Mouse (Mus musculus) kidney, embryonic 15.5 days (tissue): ENCODE measurements at regions not wholly inside any gene's neighbourhood (a gene's known extent, or its start where the extent isn't known, plus 50 kb on each side); places are given as distances from the start of the nearest gene placed in this dataset.

ENCODE experiments used
- ATAC-seq: fragments of 200-750 bp; cut with Nextera tagmentation; replicated peaks from 2 replicates; pipeline ENCODE4 v1.8.0; 2017; ENCODE audit warnings: moderate TSS enrichment; ENCODE audit not compliant: low FRiP score
- H3K27ac ChIP-seq: fragments of 300-500 bp; sonication (generic); 2 replicates; pipeline ENCODE4 v1.5.1; 2015; ENCODE audit warnings: mild to moderate bottlenecking, inconsistent platforms
- H3K27me3 ChIP-seq: fragments of 300-500 bp; sonication (generic); 2 replicates; pipeline ENCODE4 v1.6.1; 2015; ENCODE audit warnings: inconsistent platforms
- H3K36me3 ChIP-seq: fragments of 300-500 bp; sonication (generic); 2 replicates; pipeline ENCODE4 v1.6.1; 2015; ENCODE audit warnings: inconsistent platforms
- H3K4me1 ChIP-seq: fragments of 300-500 bp; sonication (generic); 2 replicates; pipeline ENCODE4 v1.6.1; 2015; ENCODE audit warnings: inconsistent platforms
- H3K4me2 ChIP-seq: fragments of 300-500 bp; sonication (generic); 2 replicates; pipeline ENCODE4 v1.6.1; 2015; ENCODE audit warnings: moderate library complexity, mild to moderate bottlenecking, inconsistent platforms
- H3K4me3 ChIP-seq: fragments of 300-500 bp; sonication (generic); replicated peaks from 2 replicates; pipeline ENCODE4 v1.5.1; 2015; ENCODE audit warnings: mild to moderate bottlenecking, inconsistent platforms
- H3K9ac ChIP-seq: fragments of 300-500 bp; sonication (generic); 2 replicates; pipeline ENCODE4 v1.6.1; 2015; ENCODE audit warnings: mild to moderate bottlenecking, inconsistent platforms
- H3K9me3 ChIP-seq: fragments of 300-500 bp; sonication (generic); replicated peaks from 2 replicates; pipeline ENCODE4 v1.6.1; 2016; ENCODE audit warnings: inconsistent platforms
- WGBS: fragments of 180-500 bp; shearing (Covaris S2); methylation state at CpG from one replicate; pipeline ENCODE4 v1.1.7; 2015; ENCODE audit warnings: mixed read lengths; 5-methylcytosine and 5-hydroxymethylcytosine counted together

GRCm38 (mm10) chr10:111073262-111073661, 63.3 kb upstream of the Zdhhc17 start:
- H3K36me3 ChIP-seq = no peaks in the 10 kb centered on the region
- no peaks in the 10 kb centered on the region for H3K9me3 ChIP-seq
- no peak overlapping the region for H3K9ac ChIP-seq
- H3K27ac ChIP-seq = peak overlapping the region; percentile 18; the same call in 1 of the 2 replicates
- H3K4me2 ChIP-seq = no peak overlapping the region
- ATAC-seq = no peak
- no peak overlapping the region for H3K4me3 ChIP-seq
- H3K27me3 ChIP-seq = 0 out of 2 replicates have a peak, but pooled peaks cover 5% of the 10 kb centered on the region
- H3K4me1 ChIP-seq = peaks cover 21% of the 10 kb centered on the region
- 29% methylated on average over 14 of the region's 14 CpGs for WGBS

- Histone ChIP-seq H3K9ac (no peak overlapping the region), H3K36me3 (no peaks in the 10 kb centered on the region), H3K4me2 (peak overlapping the region; percentile 36; the same call in 1 of the 2 replicates), H3K27me3 (0 out of 2 replicates have a peak, but pooled peaks cover 5% of the 10 kb centered on the region), H3K27ac (peak overlapping the region; percentile 27; the same call in 1 of the 2 replicates), H3K4me1 (peaks cover 21% of the 10 kb centered on the region), H3K4me3 (no peak overlapping the region), H3K9me3 (no peaks in the 10 kb centered on the region)
- 44% methylated on average over 2 of the region's 2 CpGs for WGBS
- no peak for ATAC-seq
These were observed 62.6 kb upstream of the Zdhhc17 start for GRCm38 (mm10) chr10:111072554-111072909.

- Histone ChIP-seq H3K4me3 (no peak overlapping the region), H3K9me3 (no peaks in the 10 kb centered on the region), H3K4me1 (peaks cover 21% of the 10 kb centered on the region), H3K27me3 (0 out of 2 replicates have a peak, but pooled peaks cover 5% of the 10 kb centered on the region), H3K36me3 (no peaks in the 10 kb centered on the region), H3K4me2 (peak overlapping the region; percentile 36; the same call in 1 of the 2 replicates), H3K9ac (no peak overlapping the region), H3K27ac (peak overlapping the region; percentile 27; the same call in 1 of the 2 replicates)
- WGBS = 16% methylated on average over 7 of the region's 11 CpGs
- peak; percentile 88 for ATAC-seq
These were observed 62.0 kb upstream of the Zdhhc17 start for GRCm38 (mm10) chr10:111071805-111072553.

- H3K9ac ChIP-seq = no peak overlapping the region
- no peaks in the 10 kb centered on the region for H3K9me3 ChIP-seq
- WGBS = 28% methylated on average over 11 of the region's 11 CpGs
- no peak overlapping the region for H3K27ac ChIP-seq
- no peaks in the 10 kb centered on the region for H3K27me3 ChIP-seq
- ATAC-seq = no peak
- H3K4me2 ChIP-seq = no peak overlapping the region
- H3K4me3 ChIP-seq = no peak overlapping the region
- H3K36me3 ChIP-seq = no peaks in the 10 kb centered on the region
- H3K4me1 ChIP-seq = 0 out of 2 replicates have a peak, but pooled peaks cover 4% of the 10 kb centered on the region
These were observed 56.2 kb upstream of the Zdhhc17 start for GRCm38 (mm10) chr10:111066146-111066545.

GRCm38 (mm10) chr10:111060626-111061025, 50.7 kb upstream of the Zdhhc17 start:
- ATAC-seq = no peak
- Histone ChIP-seq H3K4me3 (no peak overlapping the region), H3K4me2 (no peak overlapping the region), H3K27me3 (no peaks in the 10 kb centered on the region), H3K36me3 (no peaks in the 10 kb centered on the region), H3K4me1 (no peaks in the 10 kb centered on the region), H3K9ac (no peak overlapping the region), H3K9me3 (no peaks in the 10 kb centered on the region), H3K27ac (peak overlapping the region; percentile 56; the same call in 1 of the 2 replicates)
- 72% methylated on average over 8 of the region's 8 CpGs for WGBS
